Mouse (Mus musculus) cerebellum, postnatal 14 days (tissue): ENCODE data around the gene Prkag2.

Experiments used
- DNase-seq, 2 experiments: peaks; one replicate each; pipeline ENCODE4 v3.0.0; 2021; ENCODE audit warnings: mixed read lengths in 2 of 2

Prkag2 gene

DNA sequence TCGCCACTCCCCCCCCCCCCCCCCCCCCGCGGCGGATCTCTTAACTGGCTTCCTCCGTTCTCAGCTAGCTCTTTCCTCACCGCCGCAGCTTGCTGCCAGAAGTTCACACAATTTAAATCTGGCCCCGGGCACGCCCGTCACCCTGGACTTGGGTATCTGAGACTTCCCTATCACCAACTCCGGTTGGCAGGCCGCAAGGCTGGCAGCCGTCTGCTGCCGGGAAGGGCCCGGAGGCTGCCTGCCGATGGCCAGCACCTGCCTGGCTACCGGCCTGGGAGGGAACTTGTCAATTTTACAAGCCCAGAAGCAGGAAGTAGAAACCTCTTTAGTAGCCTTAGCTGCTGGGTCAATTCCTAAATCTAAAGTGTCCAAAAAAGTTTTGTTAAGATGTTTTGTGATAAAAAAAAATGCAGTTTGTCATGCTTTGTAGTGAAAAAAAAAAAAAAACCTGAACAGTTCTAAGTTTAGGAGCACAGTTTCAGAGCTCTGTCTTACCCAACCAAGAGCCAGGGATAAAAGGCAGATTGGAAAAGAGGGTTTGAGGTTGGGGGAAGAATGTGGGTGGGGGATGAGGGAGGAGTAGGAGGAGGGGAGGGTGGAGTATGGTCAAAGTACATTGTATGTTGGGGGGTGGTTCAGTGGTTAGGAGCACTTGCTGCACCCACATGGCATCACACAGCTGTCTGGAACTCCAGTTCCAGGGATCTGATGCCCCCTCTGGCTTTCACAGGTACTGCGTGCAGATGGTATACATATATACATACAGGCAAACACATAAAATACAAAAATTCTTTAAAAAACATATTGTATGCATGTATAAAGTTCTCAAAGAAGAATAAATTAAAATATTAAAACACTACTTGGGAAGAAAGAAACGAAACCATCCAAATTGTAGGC lies 191.4 kb downstream of the Prkag2 start:
- peak; percentile 78 to 85 for DNase-seq

DNA sequence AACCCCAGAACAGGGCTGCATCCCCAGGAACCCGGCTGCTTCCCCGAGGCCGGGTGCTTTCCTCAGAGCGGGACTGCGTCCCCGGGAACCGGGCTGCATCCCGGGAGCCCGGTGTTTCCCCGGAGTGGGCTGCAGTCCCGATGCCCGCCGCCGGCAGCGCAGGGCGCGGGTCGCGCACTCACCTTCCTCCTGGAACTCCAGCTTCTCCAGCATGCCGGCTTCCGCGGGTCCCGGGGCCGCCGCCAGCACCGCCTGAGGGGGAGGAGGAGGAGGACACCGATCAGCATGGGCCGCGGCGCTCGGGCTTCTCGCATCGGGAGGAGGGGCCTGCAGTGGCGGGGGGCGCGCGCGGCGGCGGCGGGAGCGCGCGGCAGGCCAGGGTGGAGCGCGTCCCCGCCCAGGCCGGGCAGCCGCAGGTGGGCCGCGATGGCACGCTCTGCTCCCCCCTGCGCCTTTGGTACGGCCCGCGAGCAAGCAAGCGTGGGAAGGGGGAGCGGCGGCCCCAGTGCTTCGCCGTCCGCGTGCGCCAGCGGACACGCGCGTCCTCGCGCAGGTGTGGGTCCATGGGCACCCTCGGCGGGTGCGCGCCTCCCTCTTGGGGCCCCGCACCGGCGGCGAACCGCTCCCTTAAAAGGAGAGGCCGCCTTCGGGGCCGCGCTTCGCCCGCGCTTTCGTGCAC lies 192.2 kb downstream of the Prkag2 start:
- peak; percentile 93 to 96 for DNase-seq

DNA sequence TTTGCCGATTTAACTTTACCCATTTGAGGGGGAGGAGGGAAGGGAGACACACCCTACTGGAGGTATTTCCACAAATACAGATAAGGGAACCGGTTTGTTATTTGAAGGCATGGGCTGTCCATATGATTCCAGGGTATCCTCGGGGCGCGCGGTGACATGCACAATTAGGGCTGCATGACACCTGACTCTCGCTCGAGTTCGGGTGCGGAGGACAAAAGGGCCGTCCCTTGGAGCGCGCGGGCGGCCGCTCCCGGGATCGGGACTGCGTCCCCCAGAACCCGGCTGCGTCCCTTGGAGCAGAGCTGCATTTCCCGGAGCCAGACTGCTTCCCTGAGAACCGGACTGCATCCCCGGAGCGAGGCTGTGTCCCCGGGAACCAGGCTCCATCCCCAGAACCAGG lies 192.7 kb downstream of the Prkag2 start:
- peak in 1 of 2 experiments; percentile 65 for DNase-seq

DNA sequence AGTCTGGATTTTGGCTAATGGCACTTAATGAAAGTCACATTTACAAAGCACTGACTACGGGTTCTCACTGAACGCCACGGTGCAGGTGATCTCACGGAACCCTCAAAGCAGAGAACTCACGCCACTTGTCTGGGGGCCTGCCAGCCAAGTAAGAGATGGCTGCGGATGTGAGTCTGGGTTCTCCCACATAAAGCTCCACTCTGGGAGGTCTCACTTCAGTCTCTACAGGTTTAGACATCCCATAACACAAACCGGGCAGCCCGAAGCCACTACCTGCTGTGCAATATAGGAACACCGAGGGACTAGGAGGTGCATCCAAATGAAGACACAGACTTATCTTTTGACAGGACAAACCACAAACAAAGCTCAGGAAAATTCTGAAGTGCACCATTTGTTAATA lies 193.6 kb downstream of the Prkag2 start:
- peak; percentile 27 to 31 for DNase-seq

DNA sequence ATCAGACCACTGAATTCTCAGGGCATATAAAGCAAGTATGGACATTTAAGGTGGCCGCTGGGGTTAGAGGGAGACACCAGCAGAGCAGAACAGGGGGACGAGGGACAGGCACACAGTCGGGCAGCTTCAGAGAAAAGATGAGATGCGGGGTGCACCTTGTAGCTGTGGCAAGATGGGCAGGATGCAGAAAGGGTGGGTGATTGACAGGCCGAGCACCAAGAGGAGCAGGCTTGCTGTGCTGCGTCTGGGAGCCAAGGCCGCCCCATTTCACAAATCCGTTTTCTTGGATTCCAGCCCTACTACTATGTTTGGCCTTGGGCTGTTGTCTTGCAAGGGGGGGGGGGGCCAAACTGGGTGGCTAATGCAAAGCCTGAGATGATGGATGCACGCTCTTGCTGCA lies 195.5 kb downstream of the Prkag2 start:
- DNase-seq, result peak; percentile 48 to 67

DNA sequence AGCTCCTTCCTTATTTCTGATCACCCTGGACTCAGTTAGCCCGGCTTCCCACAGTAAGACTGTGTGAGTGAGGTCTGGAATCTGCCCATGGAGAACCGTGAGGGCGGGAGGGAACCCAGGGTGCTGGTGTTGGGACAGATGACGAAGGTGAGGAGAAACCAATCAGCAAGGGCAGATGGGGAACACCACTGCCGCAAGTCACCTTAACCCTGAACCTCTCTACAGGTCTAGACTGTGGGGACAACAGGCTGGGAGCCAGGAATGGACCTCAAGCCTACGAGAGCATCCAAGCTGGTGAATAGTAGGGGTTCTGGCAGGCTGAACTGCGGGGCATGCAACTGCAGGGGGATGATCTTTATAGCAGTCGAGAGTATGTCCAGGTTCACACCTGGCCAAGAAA lies 196.0 kb downstream of the Prkag2 start:
- DNase-seq, result peak in 1 of 2 experiments; percentile 31

DNA sequence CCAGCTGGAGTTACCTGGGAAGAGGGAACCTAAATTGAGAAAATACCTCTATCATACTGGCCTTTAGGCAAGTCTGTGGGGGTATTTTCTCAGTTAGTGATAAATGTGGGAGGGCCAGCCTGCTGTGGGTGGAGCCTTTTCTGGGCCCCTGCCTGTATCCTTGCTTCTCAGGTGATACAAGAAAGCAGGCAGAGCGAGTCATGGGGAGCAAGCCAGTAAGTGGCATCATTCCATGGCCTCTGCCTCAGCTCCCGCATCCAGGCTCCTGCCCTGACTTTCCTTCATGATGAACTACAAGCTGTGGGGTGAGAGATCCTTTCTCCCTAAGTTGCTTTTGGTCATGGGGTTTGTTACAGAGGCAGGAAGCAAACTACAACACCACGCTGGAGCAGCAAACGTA lies 196.4 kb downstream of the Prkag2 start:
- peak in 1 of 2 experiments; percentile 27 for DNase-seq

DNA sequence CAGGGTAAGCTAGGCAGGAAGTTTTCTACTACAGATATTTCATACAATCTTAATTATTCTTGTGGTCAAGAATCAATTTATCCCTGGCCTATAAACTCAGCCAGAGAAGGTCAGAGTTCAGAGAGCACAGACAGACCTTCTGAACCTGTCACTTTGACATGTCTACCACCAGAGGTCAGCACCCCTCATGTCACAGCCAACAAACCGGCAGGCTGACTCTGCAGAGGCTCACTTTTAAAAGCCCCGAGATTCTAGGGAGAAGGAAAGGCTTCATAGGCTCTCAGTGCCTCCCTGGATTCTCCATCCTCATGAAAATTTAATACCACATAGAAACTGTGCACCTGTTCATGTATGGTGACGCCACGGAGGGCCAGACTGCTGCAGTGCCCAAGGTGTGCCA lies 197.6 kb downstream of the Prkag2 start:
- peak; percentile 66 to 69 for DNase-seq

DNA sequence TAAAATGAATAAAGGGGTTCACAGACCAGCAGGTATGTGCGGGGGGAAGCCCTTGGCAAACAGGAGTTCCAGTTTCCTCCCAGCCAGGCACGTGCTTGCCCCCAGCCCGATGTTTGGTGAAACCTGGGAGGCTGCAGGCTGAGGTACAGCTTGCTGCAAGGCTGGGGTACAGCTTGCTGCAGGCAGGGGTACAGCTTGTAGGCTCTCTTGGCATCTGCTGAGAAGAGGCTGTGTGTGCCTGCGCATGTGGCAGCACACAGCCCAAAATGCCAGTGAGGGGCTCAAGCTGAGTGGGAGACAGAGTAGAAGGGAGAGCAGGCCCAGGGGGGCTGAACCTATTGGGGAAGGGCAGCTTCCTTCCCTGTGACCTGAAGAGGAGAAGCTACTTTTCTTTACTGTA lies 204.8 kb downstream of the Prkag2 start:
- no peak for DNase-seq

DNA sequence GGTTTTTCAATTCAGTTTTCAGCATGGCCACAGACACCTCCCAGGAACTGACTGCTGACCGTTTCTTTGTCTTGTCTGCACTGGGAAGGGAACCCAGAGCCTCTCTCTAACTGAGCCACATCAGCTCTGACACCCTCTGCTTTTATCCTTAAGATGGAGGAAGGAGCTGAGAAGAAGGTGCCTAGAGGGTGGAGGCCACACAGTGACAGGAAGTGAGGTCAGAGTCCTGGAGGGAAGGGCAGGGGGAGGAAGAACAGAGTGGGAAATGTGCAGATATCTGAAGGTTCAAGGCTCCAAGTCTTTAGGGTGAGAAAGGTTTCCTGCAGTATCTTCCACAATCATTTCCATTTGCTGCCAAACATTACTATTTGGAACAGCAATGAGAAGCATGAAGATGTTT lies 205.6 kb downstream of the Prkag2 start:
- no peak for DNase-seq

DNA sequence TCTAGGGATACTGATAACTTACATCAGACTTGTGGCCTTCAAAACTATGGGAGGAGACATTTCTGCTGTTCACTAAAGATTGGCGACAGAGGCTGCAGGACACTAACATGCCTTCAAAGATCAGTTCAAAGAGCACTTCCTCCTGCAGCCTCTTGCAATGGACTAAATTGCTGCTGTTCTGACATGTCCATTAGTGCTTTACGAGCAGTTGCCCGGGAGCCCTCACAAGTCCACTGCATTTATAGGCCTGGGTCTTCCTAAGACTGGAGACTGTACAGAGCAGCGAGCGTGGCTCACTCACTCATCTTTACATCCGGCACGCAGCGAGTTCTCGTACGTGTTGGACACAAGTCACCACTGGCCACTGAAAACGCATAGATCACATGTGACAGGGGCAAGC lies 208.0 kb downstream of the Prkag2 start:
- DNase-seq, result no peak

DNA sequence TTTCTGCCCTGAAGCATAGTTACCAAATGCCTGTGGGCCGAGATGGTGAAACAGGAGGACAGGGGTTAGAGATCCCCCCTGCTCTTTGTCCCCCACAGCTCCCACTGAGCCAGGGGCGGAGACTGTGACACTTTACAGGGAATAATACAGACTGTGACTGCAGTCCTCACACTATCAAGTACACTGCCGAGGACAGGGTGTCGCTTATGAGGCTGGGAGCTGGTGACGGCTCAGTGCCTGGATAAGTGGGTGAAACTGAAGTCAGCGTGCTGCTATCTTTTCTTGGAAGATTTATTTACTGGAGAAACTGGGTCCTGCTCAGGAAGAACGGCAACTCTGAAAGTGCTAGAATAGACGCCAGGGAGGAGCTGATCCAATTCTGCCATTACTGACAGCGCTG lies 210.6 kb downstream of the Prkag2 start:
- no peak for DNase-seq

DNA sequence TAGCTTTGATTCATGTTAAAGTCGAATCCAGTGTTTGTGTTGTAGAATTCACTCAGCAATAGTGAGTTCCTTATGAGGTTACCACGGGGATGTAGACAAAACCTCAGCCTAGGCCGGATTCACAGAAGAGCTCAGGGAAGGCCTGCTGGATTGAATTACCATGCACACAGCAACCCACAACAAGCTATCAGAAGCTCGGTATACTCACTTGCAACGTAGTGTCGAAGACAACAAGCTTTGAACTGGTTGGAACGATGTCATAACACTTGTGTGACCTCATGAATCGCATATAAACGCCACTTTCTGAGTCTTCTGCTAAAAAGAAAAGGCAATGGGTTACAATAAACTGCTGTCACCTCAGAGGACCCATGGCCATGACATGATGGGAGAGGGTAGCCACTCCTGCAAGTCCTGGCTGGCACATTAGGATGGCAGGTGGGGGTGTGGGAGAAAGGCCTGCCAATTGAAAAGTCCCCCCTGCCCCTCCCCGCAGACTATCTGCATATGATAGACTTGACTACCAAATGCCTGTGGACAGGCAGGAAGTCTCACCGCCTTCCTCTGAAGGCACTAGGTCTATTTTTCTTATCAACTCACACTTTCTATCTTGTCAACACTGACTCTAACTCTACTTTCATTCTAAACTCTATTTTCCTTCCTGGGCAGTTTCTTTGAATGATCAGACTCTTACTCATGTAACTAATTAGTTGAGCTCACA lies 211.4 kb downstream of the Prkag2 start:
- no peak for DNase-seq

DNA sequence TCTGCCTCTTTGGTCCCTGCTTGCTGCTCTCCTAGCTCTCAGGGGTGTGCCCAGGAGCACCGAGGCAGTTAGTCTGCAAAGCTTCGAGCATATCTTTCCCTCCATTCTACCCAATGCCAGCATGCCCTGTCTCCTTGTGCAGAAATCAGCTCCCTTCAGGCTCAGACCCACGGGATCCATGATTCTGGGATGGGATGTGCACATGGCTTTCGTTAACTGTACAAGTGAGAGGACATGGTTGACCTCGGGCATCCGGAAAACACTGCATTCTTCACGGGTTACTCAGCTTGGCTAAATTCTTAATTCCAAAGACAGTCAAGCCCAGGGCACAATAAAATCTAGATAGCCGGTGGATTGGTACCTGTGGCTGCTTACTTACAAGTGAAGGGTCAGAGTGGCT lies 213.2 kb downstream of the Prkag2 start:
- DNase-seq, result no peak

DNA sequence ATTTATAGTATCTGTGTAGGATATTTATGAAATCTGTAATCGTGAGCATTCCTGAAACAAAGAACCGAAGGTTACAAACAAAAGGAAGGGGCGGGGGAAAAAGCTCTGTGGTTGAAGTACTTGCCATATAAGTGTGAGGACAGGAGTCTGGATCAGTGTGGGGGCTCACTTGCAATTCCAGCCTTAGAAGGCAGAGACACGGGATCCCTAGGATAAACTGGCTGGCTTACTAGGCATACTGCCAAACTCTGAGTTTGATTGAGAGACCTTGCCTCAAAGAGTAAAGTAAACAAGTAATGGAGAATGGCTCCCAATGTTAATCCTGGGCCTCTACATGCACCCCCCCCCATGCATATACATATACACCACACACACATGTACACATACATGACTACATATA lies 221.7 kb downstream of the Prkag2 start:
- no peak for DNase-seq

DNA sequence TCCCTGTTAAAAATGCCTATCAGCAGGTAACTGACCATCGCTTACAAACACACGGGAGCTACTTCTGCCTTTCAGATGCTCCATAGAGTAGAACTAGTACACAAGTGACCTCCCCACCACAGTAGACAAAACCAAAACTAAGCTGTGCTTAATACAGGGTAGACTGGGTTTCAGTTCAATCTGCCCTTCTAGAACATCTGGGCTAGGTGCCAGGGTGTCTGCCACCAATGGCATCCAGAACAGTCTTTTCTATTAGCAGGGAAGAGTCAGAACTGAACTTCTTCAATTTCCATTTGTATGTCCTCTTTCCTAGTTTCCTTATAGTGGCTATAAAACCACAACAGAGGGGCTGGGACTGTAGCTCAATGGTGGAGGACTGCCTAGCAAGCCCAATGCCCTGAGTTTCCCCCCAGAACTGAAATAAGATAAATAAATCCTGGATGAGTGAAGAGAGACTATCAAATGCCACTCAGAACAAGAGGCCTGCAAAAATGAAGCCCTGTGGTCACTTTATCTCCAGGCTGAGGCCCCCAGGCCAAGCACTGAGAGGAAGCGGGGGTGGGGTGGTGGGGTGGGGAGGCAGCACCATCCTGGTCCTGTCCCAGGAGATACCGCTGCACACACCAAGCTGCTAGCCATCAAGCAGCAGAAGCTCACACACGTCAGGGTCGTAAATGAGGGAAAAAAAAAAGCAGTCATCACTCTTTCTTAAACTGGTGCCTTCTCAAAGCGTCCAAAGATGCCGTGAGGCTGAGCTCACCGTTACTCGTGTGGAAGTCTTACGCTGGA lies 222.4 kb downstream of the Prkag2 start:
- peak in 1 of 2 experiments; percentile 41 for DNase-seq

DNA sequence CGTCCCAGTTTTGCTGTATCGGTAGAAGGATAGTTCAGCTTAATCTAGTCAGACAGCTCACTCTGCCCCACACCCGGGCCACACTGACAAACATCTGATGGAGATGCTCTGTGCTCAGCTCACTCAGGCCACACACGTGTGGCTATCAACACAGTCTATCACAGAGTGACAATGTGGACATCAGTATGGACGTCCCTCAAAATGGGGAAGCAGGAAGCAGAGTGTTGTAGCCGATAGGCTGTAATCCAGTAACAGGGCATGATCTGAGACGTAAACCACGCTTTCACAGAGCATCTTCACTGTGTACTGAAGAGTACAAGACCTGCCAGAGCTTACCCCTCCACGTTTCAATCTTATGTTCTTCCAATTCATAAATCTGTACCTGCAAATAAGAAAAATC lies 223.8 kb downstream of the Prkag2 start:
- DNase-seq, result no peak

DNA sequence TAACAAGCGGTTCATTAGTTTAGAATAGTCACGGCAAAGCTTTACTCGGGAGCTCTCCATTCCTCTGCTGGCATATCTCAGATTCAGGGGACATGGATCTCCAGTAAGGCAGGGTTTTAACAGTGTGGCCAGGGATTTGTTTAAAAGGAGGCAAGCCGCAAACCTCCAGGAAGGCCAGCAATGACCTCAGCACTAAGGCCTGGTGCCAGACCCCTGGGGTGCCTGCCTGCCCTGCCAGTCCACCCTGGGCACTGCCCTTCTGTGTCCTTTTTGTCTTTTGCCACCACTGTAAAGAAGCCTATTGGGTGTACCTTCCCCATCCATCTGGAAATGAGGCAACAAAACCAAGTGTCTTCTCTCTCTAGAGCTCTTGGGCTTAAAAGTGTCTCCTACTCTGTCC lies 226.3 kb downstream of the Prkag2 start:
- DNase-seq, result peak; percentile 98

DNA sequence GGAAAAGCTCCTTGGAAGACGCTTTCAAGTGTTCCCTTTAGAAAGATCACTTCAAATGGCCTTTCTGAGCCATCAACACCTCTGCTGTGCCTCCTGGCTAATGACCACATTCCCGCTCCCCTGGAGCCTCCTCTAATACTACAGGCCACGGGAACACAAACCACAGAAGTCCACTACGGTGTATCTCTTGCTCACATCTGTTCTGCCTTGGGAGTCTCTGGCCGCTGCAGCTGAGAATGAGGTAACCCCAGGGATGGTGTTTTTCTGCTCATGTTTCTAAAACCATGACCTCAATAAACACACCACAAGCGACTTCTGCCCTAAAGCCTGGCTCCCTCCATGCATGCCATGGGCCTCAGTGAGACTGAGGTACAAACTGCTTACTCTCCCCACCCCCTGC lies 227.2 kb downstream of the Prkag2 start:
- no peak for DNase-seq

DNA sequence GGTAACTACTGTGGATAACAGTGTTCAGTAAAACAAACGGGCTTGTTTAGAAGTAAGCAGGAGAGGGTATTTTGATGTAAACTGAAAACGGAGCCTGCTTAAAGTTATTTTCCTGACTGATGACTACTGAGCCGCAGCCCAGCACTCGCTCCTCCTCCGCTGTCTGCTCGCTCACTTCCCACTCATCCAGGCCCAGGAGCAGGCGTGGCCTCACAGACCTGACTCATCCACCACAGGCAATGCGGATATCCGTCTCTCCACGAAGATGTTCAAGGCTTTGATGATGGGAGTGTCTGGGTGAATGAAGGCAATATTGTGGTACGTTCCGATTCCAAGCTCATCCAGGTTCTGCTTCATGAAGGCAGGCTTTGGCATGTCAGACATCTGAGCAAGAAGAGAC lies 229.2 kb downstream of the Prkag2 start:
- DNase-seq, result no peak

DNA sequence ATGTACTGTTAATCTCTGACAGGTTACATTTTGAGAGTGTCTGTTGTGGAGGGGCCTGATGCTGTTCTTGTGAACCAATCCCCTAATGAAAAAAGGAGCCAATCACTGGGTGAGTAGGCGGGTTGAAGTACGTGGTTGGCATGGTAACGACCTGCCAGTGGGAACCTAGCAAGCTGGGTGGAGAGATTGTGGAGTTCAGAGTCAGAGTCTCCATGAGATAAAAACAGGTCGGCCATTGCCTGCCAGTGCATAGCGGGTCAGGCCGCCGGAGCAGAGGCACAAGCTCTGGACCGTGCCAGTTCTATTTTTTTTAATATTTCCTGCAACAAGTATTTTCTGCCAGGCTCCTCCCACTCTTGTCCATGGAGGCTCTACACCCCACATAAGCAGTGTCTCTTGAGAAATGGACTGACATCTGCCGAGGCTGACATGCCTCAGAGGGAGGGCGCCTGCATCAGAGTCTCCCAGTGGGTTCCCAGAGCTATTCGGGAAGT lies 230.6 kb downstream of the Prkag2 start:
- no peak for DNase-seq

DNA sequence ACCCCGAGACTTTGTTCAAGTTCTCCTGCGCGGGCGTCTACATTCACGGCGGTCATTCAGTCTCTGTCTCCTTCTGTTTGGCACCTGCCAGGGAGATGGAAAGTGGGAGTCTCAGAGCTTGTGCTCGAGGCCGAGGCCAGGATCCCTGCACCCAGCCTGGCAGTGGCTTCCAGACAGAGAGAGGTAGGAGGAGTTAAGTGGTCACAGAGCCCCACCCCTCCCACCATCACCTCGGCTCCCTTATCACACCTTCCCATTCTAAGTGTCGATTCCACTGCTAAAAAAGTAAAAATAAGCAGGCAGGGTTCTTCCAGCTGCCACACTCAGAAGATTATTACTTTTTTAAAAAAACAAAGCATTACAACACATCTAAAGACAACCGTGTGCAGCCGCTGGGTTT lies 236.6 kb downstream of the Prkag2 start:
- no peak for DNase-seq
